Mouse (Mus musculus): Measurements from ENCODE around the gene Prkce. TPM values are rescaled to one million over a fixed set of nuclear protein-coding genes. Genes with fewer than 3 reads are reported as not detected.
A peak's percentile ranks its signal among the peaks of the same experiment; 100 is the strongest.
"Not testable (repeated sequence)": the region's sequence is repeated elsewhere in the genome, so short reads cannot be mapped to it uniquely, and the experiment has no call there.

Prkce gene
- polyA plus RNA-seq, 1 experiment from 2014 or later, result 9.4 TPM

DNA sequence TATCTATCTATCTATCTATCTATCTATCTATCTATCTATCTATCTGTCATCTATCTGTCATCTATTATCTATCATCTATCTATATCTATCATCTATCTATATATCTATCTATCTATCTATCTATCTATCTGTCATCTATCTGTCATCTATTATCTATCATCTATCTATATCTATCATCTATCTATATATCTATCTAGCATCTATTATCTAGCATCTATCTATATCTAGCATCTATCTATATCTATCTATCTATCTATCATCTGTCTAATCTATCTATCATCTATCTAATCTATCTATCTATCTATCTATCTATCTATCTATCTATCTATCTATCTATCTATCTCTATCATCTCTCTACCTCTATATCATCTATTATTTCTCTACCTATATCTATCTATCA is 309.8 kb downstream of the Prkce start:
- not testable (repeated sequence) for H3K36me3 ChIP-seq; H3K9me3 ChIP-seq; H3K27ac ChIP-seq; H3K4me3 ChIP-seq; DNase-seq (ENCODE audit: low spot score); H3K4me1 ChIP-seq; H3K27me3 ChIP-seq (ENCODE audit: insufficient read depth, poor library complexity, severe bottlenecking)

DNA sequence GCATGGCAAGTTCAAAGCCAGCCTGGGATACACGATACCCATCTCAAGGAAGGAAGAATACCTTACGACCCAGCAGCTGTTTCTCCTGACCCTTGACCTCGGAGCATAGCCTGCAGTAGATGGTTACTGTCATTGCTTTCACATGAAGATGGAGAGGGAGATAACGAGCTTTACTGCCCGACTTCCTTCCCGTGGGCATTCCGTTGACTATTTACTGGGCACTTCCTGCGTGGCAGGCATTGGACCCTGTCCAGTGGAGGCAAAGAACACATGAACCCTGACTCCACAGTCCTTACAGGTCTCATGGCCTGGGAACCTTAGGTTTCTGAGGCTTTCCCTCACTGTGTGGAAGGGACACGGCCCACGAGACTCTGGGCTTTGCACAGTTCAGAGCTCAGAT is 311.8 kb downstream of the Prkce start:
- H3K27ac ChIP-seq, result no peak overlapping the region
- no peaks in the 10 kb centered on the region for H3K27me3 ChIP-seq (ENCODE audit: insufficient read depth, poor library complexity, severe bottlenecking)
- H3K9me3 ChIP-seq, result no peaks in the 10 kb centered on the region
- no peak overlapping the region for H3K4me3 ChIP-seq
- H3K4me1 ChIP-seq, result peaks cover 4% of the 10 kb centered on the region
- DNase-seq (ENCODE audit: low spot score), result no peak
- WGBS, result 81% methylated on average over 10 of the region's 10 CpGs
- peaks cover 9% of the 10 kb centered on the region; the same call in 1 of the 2 replicates for H3K36me3 ChIP-seq

DNA sequence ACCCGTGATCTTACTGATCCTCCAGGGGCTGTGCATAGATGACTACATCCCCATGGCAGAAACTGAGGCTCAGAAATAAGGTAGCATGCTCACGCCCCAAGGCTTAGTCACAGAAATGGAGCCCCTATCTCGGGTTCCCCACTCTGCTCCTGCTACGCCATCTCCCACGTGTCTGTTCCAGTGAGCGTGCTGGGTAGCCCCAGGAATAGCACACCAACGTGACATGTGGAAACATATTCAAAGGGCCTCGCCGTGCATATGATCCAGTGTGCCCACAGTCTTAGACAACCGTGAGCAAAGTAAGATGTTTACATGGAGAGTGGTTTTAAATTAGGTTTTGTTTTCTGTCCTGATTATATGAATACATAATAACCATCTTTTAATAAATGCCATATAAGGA is 315.1 kb downstream of the Prkce start:
- Histone ChIP-seq H3K36me3 (peaks cover 9% of the 10 kb centered on the region; the same call in 1 of the 2 replicates), H3K9me3 (no peaks in the 10 kb centered on the region), H3K4me3 (no peak overlapping the region), H3K27ac (no peak overlapping the region), H3K27me3 (ENCODE audit: insufficient read depth, poor library complexity, severe bottlenecking) (no peaks in the 10 kb centered on the region), H3K4me1 (peaks cover 9% of the 10 kb centered on the region)
- WGBS, result 87% methylated on average over 10 of the region's 10 CpGs
- DNase-seq (ENCODE audit: low spot score), result no peak

DNA sequence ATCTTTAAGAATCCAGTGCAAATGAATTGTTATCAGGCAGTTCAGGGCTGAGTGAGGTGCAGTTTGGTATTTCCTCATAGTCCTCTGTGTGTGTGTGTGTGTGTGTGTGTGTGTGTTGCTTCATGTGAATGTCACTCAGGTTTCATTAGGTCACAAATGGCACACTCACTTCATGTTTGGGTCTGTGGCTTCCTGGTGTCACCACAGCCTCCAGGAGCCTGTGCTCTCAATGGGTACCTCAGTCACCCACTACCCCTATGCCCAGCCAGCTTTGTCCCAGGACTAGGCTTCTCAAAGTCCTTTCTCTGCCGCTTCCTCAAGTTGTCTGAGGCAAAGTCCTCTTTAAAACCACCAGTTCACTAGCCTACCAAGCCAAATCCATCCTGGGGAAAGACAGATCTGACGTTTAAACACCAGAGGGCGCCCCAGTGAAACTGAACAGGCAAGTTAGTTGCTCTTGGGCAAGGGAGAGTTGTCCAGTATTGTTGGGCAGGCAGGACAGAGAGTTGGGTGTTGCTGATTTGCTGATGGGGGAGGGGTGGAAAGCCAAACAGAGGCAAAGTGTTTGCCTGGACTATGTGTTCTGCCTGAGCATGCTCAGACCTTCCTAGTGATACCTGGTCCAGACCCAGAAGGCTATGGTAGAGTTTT is 316.6 kb downstream of the Prkce start:
- 13% methylated on average over 3 of the region's 3 CpGs for WGBS
- Histone ChIP-seq H3K9me3 (no peaks in the 10 kb centered on the region), H3K36me3 (peaks cover 9% of the 10 kb centered on the region; the same call in 1 of the 2 replicates), H3K27me3 (ENCODE audit: insufficient read depth, poor library complexity, severe bottlenecking) (no peaks in the 10 kb centered on the region), H3K4me1 (peaks cover 9% of the 10 kb centered on the region), H3K27ac (no peak overlapping the region), H3K4me3 (no peak overlapping the region)
- DNase-seq (ENCODE audit: low spot score), result peak; percentile 88

DNA sequence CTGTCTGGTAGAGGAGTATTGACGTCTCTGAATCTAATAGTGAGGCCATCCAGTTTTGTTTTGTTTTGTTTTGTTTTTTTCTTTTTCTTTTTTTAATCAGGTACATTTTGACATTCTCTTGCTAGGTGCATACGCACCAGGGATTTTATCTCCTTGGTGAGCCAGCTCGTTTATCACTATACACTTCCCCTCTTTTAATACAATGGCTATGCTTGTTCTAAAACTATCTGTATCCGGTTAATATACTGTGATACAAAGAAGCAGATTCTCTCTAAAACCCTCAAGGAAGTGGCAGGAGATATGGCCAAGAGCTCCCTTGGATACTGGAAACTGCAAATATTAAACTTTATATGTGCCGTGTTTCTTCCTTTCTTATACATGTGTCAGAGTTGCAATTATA is 319.1 kb downstream of the Prkce start:
- Histone ChIP-seq H3K27me3 (ENCODE audit: insufficient read depth, poor library complexity, severe bottlenecking) (no peaks in the 10 kb centered on the region), H3K36me3 (peaks cover 13% of the 10 kb centered on the region), H3K27ac (no peak overlapping the region), H3K4me1 (peaks cover 11% of the 10 kb centered on the region), H3K9me3 (no peaks in the 10 kb centered on the region), H3K4me3 (no peak overlapping the region)
- no peak for DNase-seq (ENCODE audit: low spot score)
- 65% methylated on average over 5 of the region's 5 CpGs for WGBS

DNA sequence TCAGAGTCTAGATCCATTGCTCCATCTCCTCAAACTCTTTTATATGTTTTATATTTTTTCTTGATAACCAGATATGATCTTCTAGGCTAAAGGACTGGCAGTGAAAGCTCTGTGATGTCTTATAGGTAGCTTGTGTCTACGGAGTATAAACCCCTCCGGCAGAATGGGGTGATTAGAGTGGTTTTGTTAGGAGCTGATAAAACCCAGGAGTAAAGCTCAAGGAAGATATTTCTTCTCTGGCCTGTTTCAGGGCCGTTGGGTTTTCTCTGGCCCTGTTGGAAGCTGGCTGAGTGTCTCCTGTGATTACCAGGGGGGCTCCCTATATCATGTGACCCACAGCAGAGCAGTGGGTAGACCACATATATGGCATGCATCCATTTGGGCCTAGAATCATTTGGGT is 319.9 kb downstream of the Prkce start:
- Histone ChIP-seq H3K4me1 (peaks cover 19% of the 10 kb centered on the region), H3K27me3 (ENCODE audit: insufficient read depth, poor library complexity, severe bottlenecking) (no peaks in the 10 kb centered on the region), H3K9me3 (no peaks in the 10 kb centered on the region), H3K27ac (no peak overlapping the region), H3K36me3 (peaks cover 16% of the 10 kb centered on the region), H3K4me3 (no peak overlapping the region)
- DNase-seq (ENCODE audit: low spot score), result no peak
- WGBS, result 69% methylated on average over 3 of the region's 3 CpGs

DNA sequence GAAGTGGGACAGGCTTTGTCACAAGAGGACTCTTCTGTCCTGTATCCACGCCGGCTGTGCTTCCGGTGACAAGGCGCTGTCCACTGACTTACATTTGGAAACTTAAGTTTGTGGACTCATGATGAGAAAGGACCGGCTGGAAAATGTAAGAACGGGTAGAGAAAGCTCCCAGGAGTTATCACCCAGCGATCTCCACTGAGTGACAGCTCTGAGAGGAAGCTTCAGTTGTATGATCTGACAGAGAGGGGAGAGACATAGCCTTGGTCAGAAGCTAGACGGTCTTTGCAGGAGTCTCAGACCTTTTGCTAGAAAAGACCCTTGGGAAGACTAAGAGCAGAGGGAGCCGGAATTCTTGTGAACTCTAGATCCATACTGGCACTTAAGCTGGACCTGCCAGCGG is 322.2 kb downstream of the Prkce start:
- no peak for DNase-seq (ENCODE audit: low spot score)
- Histone ChIP-seq H3K4me3 (no peak overlapping the region), H3K9me3 (no peaks in the 10 kb centered on the region), H3K27ac (no peak overlapping the region), H3K4me1 (peaks cover 17% of the 10 kb centered on the region), H3K36me3 (peaks cover 18% of the 10 kb centered on the region), H3K27me3 (ENCODE audit: insufficient read depth, poor library complexity, severe bottlenecking) (no peaks in the 10 kb centered on the region)
- 71% methylated on average over 10 of the region's 10 CpGs for WGBS

DNA sequence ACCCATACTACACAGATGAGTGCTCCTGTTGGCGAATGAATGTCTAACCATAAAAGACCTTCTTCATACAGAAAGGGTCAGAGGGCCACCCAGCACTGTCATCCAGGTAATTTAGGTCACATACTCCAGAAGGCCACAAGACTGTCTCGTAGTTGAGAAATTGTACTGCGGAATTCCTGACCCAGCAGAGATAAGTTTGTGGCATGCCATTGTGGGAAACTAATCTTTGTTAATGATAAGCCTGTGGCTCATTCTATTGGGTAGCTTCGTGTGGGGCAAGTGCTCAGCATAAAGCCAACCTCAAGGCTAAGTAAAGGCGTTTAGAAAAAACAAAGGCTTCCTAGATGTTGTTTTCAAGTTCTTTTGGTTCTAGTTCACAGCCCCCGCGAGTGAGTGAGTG is 324.8 kb downstream of the Prkce start:
- DNase-seq (ENCODE audit: low spot score), result no peak
- Histone ChIP-seq H3K27me3 (ENCODE audit: insufficient read depth, poor library complexity, severe bottlenecking) (no peaks in the 10 kb centered on the region), H3K4me1 (peaks cover 18% of the 10 kb centered on the region), H3K4me3 (no peak overlapping the region), H3K9me3 (no peaks in the 10 kb centered on the region), H3K36me3 (peaks cover 22% of the 10 kb centered on the region), H3K27ac (no peak overlapping the region)
- 45% methylated on average over 7 of the region's 7 CpGs for WGBS

DNA sequence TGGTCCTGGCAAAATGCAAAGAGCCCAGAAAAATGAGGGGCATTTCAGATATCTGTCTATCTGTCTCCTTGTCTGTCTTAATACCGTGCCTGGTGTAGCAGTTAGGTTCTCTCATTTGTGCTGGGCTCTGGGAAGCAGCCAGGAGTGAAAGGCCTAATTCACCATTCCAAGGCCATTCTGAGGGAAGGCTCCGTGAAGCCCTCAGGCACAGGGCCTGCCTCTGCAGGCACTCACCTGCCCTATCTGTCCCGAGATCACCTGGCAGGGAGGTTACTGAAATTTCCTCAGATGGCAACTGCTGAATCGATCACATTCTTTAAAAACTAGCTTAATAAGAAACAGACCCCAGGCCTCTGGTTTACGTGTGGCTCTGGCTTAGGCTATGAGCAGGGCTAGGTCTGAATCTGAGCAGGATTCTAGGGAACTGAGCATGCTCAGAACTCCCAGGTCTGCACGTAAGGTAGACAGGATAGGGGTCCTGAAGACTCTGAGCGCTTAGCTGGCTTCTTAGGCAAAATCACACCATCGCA is 326.4 kb downstream of the Prkce start:
- no peak for DNase-seq (ENCODE audit: low spot score)
- H3K27ac ChIP-seq, result no peak overlapping the region
- no peaks in the 10 kb centered on the region for H3K9me3 ChIP-seq
- H3K4me1 ChIP-seq, result peaks cover 18% of the 10 kb centered on the region
- H3K4me3 ChIP-seq, result no peak overlapping the region
- H3K36me3 ChIP-seq, result peaks cover 27% of the 10 kb centered on the region
- no peaks in the 10 kb centered on the region for H3K27me3 ChIP-seq (ENCODE audit: insufficient read depth, poor library complexity, severe bottlenecking)
- WGBS, result 85% methylated on average over 8 of the region's 8 CpGs

DNA sequence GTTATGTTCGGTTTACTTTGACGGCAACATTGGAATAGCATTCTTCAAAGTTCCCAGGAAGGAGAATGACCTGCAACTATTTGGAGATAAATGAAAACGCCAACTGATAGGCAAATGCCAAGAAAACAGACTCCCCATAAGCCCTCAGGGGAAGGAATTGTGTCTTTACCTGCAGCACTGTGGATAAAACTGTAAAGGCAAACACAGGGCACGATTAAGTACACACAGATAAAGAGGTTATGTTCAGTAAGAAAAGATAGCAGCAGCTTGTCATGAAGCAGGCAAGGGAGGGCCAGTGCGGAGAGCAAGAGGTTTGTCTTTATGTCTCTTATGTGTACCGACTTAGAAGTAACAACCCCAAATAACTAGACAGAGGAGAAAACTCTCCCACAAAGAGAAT is 326.9 kb downstream of the Prkce start:
- Histone ChIP-seq H3K27ac (peak overlapping the region; percentile 47; the same call in 1 of the 2 replicates), H3K4me3 (no peak overlapping the region), H3K9me3 (no peaks in the 10 kb centered on the region), H3K27me3 (ENCODE audit: insufficient read depth, poor library complexity, severe bottlenecking) (no peaks in the 10 kb centered on the region), H3K36me3 (peaks cover 29% of the 10 kb centered on the region), H3K4me1 (peaks cover 23% of the 10 kb centered on the region)
- no peak for DNase-seq (ENCODE audit: low spot score)
- WGBS, result 66% methylated on average over 6 of the region's 6 CpGs

DNA sequence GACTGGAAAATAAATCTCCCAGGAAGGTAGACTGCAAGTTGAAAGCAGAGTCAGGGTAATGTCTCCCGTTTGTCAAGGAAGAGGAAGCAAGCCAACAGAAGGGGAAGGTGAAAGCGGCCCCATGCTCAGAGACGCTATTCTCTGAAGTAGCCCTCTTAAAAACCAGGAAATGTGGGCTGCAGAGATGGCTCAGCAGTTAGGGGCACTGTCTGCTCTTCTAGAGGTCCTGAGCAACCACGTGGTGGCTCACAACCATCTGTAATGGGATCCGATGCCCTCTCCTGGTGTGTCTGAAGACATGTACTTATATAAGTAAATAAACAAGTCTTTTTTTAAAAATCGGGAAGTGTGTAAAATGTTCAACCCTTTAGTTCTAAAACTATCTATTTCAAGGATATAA is 327.3 kb downstream of the Prkce start:
- no peak for DNase-seq (ENCODE audit: low spot score)
- Histone ChIP-seq H3K4me1 (peaks cover 23% of the 10 kb centered on the region), H3K4me3 (no peak overlapping the region), H3K9me3 (no peaks in the 10 kb centered on the region), H3K36me3 (peaks cover 29% of the 10 kb centered on the region), H3K27me3 (ENCODE audit: insufficient read depth, poor library complexity, severe bottlenecking) (no peaks in the 10 kb centered on the region), H3K27ac (peak overlapping the region; percentile 47; the same call in 1 of the 2 replicates)
- WGBS, result 55% methylated on average over 6 of the region's 6 CpGs

DNA sequence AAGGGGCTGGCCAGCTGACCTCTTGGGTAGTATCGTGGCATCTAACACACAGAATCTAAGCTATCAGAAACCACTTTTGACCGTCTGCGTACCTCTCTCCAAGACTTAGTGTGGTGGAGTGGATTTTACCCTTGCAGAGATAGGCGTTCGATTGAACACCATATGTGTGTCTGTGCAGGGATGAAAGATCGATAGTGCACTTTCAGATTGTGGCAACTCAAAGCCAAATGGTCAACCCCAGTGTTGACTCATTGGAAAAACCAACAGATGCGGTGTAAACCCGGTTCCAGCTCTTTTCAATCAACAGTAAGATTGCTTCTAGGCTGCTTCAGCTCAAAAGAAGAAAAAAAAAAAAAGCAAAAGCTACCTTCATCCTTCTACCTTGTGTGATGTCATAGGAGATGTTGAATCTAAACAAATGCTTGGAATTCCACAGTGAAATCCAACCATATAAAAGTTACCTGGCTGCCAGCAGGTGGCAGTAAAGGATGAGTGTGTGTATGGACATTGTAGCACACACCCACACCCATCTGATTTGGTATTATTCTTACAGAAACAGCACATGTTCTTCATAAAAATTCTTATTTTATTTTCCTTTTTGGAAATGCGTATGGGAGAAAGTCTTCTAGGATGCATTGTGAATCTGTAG is 328.7 kb downstream of the Prkce start:
- Histone ChIP-seq H3K4me3 (no peak overlapping the region), H3K4me1 (peaks cover 32% of the 10 kb centered on the region), H3K27me3 (ENCODE audit: insufficient read depth, poor library complexity, severe bottlenecking) (no peaks in the 10 kb centered on the region), H3K9me3 (no peaks in the 10 kb centered on the region), H3K27ac (no peak overlapping the region), H3K36me3 (peaks cover 24% of the 10 kb centered on the region)
- no peak for DNase-seq (ENCODE audit: low spot score)
- 85% methylated on average over 9 of the region's 9 CpGs for WGBS

DNA sequence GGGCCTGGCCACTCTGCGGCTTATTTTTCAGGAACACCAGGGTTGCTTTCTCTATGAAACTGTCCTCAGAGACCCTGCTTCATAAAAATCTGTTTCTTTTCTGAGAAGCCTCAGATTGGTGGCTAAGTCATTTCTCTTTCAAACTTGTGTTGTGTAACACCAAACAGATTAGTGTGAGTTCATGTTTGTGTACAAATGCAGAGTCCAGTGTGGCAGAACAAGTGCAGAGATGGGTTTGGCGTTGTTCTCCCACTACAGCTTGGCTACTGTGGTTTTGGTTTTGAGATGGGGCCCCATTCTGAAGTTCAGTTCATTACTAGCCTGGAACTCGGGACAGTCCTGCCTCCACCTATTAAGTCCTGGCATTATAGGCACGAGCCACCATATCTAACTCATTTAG is 329.7 kb downstream of the Prkce start:
- Histone ChIP-seq H3K36me3 (peaks cover 21% of the 10 kb centered on the region; the same call in 1 of the 2 replicates), H3K4me1 (peaks cover 24% of the 10 kb centered on the region), H3K4me3 (no peak overlapping the region), H3K27me3 (ENCODE audit: insufficient read depth, poor library complexity, severe bottlenecking) (no peaks in the 10 kb centered on the region), H3K27ac (no peak overlapping the region), H3K9me3 (no peaks in the 10 kb centered on the region)
- WGBS, result 82% methylated on average over 4 of the region's 4 CpGs
- no peak for DNase-seq (ENCODE audit: low spot score)
